Mouse (Mus musculus) brain, embryonic 14.5 days (tissue): ENCODE measurements at regions not wholly inside any gene's neighbourhood (a gene's known extent, or its start where the extent isn't known, plus 50 kb on each side); places are given as distances from the start of the nearest gene placed in this dataset.

Experiments used
- CTCF ChIP-seq: fragments of 200-500 bp; IDR thresholded peaks from 2 replicates; pipeline ENCODE4 v1.5.1; 2012; ENCODE audit warnings: inconsistent platforms, mild to moderate bottlenecking, moderate library complexity, borderline replicate concordance; ENCODE audit not compliant: insufficient read depth, insufficient read length; ENCODE audit errors: extremely low read depth
- POLR2A ChIP-seq: fragments of 200-500 bp; IDR thresholded peaks from 2 replicates; pipeline ENCODE4 v1.6.1; 2012; ENCODE audit warnings: mild to moderate bottlenecking, inconsistent platforms, borderline replicate concordance; ENCODE audit not compliant: poor library complexity, insufficient read depth, insufficient read length, severe bottlenecking; ENCODE audit errors: extremely low read depth

- TF ChIP-seq POLR2A (no peak), CTCF (no peak)
Measured at GRCm38 (mm10) chr13:72852896-72853295, 224.3 kb downstream of the Irx2 start.
